Mouse (Mus musculus): Measurements from ENCODE around the gene Edn3.

DNA sequence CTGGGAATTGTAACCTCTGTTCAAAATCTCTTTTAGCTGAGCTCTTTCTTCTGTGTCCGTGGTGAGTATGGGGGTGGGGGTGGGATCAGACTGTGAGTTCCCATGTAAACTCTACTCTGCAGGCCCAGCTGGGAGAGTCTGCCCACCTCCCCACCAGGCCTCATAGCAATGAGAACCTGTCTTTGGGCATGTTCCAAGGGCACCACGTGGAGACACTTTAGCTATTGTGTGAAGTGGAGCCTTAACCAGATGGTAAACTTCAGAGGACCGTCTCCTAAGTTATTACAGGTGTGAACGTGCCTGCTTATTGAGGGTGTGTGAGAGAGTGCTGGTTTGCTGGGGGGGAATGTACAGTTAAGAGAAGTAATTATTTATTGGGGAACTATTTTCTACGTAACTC is 22.5 kb downstream of the Edn3 start:
- TF ChIP-seq CTCF (IDR thresholded peaks at IDR 0.05; ENCODE audit: borderline replicate concordance, extremely low read depth, insufficient read depth, insufficient read length) (no peak), POLR2A (IDR thresholded peaks at IDR 0.05; ENCODE audit: borderline replicate concordance, extremely low read depth, insufficient read depth, insufficient read length, poor library complexity, severe bottlenecking) (no peak)

Data from brain, embryonic 14.5 days (tissue).